Mouse (Mus musculus): ENCODE measurements around the gene Zbtb32.

DNA sequence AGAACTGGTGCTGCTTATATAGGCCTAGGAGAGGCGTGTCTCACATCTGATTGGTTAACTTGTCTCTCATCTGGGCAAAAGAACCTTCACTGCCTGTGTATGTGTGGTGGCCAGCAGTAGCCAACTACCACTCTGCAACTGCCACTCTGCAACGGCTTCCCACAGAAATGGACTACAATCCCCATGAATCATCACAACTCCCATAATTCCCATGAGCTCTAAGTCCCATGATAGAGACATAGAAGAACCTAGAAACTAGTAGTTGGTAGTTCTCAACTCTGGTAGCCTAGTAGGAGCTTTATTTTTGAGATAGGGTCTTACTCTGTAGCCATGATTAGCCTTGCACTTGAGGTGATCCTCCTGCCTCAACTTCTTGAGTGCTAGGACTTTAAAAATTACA, 48.8 kb downstream of the Zbtb32 start:
- TF ChIP-seq CTCF (IDR thresholded peaks at IDR 0.05; ENCODE audit: control insufficient read depth, insufficient read depth, insufficient replicate concordance, low read depth, low read length) (no peak), POLR2A (IDR thresholded peaks at IDR 0.05; ENCODE audit: control insufficient read depth, low read depth, low read length) (no peak)
